Mouse (Mus musculus): ENCODE measurements around the gene Opalin. TPM values are rescaled to one million over a fixed set of nuclear protein-coding genes. Genes with fewer than 3 reads are reported as not detected.

Gene Opalin
- total RNA-seq, 2 experiments from 2014 or later, result not detected

DNA sequence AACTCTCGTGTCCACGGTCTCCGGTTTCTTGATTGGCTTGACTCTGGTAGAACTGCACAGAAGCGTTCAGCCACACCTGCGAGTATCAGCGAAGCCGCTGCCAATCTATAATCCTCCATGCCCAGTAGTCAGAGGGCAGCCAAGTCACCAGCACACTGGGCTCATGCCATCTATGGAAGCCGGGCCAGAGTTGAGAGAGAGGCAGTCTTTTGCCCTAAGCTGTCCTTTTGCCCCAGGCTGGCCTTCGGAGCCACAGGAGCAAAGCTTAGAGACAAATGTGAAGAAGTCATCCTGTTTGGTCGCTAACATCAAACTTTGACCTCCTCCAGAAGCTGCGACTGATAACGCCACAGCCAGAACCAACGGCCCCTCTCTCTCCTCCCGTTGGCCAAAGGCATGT is 6.7 kb upstream of the Opalin start:
- ATAC-seq (replicated peaks; ENCODE audit: low FRiP score, poor library complexity, severe bottlenecking), result no peak

- ATAC-seq (replicated peaks; ENCODE audit: low FRiP score, poor library complexity, severe bottlenecking), result no peak
Measured at GRCm38 (mm10) chr19:41081589-41081988, 4.7 kb upstream of the Opalin start.

- ATAC-seq (replicated peaks; ENCODE audit: low FRiP score, poor library complexity, severe bottlenecking), result no peak
Measured at GRCm38 (mm10) chr19:41073746-41074455, 3.0 kb downstream of the Opalin start.

GRCm38 (mm10) chr19:41071500-41071899 is 5.4 kb downstream of the Opalin start:
- ATAC-seq (replicated peaks; ENCODE audit: low FRiP score, poor library complexity, severe bottlenecking), result peak; percentile 73

DNA sequence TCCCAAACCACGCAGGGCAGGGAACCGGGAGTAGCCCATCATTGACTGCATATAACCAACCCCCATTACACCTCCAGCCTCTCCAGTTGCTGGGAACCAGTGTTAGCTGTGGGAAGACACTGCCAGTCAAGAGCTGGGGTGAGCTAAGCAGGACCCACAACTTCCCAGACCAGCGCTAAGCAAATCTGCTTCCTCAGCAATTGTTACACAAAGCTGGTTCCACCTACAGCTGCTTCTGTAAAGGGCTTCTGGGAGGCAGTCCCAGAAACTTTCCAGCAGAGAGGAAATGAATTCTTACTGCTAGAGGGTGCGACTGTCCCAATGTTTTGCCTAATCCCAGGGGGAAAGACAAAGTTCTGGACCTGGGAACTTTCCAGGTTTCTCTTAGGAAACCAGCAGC is 22.2 kb downstream of the Opalin start:
- ATAC-seq (replicated peaks; ENCODE audit: low FRiP score, poor library complexity, severe bottlenecking), result no peak

GRCm38 (mm10) chr19:41053530-41053929 is 23.4 kb downstream of the Opalin start:
- ATAC-seq (replicated peaks; ENCODE audit: low FRiP score, poor library complexity, severe bottlenecking), result 0 out of 2 replicates have a peak, but pooled peaks have one; percentile 49

GRCm38 (mm10) chr19:41052247-41052646 is 24.7 kb downstream of the Opalin start:
- no peak for ATAC-seq (replicated peaks; ENCODE audit: low FRiP score, poor library complexity, severe bottlenecking)

DNA sequence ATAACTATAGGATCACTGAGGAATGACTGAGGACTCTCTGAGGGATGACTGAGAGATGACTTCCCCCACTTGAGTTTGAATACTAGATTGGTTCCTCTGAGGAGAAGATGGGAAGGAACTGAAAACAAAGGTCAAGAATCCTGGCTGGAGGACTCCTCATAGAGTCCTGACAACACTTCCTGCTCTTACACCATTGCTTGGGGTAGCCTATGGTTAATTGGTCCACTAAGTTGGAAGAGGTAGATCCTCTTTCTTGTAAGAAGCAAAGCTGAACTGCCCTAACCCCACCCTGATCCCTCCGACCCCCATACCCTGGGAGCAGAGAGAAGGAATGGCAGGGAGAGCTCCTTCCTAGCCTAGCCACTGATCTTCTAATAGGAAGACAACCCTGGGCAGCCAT is 25.2 kb downstream of the Opalin start:
- no peak for ATAC-seq (replicated peaks; ENCODE audit: low FRiP score, poor library complexity, severe bottlenecking)

DNA sequence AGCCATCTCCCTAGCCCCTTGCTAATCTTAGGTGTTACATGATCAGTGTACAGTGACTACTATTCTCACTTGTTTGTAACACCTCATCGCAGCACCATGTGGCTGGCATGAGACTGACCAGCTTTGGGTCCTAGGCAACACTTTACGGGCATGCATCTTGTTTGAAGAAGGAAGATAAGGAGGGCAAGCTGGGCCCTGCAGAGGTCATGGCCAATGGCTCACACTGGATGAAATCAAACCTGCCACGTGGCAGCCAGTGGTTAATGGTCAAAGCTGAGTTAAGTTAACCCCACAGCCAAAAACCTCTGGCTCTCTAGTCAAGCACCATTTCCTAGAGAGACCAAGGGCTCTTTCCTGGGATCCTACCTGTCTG is 28.7 kb downstream of the Opalin start:
- ATAC-seq (replicated peaks; ENCODE audit: low FRiP score, poor library complexity, severe bottlenecking), result no peak

GRCm38 (mm10) chr19:41047437-41048186 is 29.3 kb downstream of the Opalin start:
- ATAC-seq (replicated peaks; ENCODE audit: low FRiP score, poor library complexity, severe bottlenecking), result no peak

DNA sequence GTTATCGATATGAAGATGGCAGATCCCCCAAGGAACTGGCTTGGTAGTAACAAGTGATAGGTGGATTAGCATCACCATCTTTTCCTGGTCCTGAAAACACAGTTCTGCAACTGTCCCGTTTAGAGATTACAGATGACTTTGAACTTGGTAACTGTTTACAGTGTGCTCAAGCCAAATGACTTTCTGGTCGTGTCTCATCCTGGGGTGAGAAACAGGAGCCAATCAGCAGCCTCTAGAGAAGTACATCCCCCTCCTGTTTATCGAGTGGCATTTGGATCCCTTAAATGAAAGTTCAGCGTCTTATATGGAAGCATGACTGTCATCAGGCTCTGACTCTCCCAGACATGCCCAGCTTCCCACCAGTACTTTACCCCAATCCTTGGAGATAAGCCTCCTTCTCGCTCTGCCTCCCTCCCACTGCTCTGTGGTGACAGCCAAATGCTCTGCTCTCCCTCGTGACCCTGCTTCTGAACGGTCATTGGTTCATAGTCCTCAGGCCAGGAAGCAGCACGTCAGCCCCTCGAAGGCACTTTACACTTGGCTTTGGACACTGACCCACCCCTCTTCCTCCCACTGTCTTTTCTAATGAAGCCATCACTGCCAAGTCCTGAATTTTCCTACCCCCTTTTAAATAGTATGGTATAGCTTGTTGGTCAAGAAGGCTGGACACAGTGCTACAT is 31.7 kb downstream of the Opalin start:
- no peak for ATAC-seq (replicated peaks; ENCODE audit: low FRiP score, poor library complexity, severe bottlenecking)

- no peak for ATAC-seq (replicated peaks; ENCODE audit: low FRiP score, poor library complexity, severe bottlenecking)
Measured at GRCm38 (mm10) chr19:41039110-41039509, 37.8 kb downstream of the Opalin start.

GRCm38 (mm10) chr19:41035809-41036551 is 40.9 kb downstream of the Opalin start:
- no peak for ATAC-seq (replicated peaks; ENCODE audit: low FRiP score, poor library complexity, severe bottlenecking)

GRCm38 (mm10) chr19:41031869-41032268 is 45.0 kb downstream of the Opalin start:
- ATAC-seq (replicated peaks; ENCODE audit: low FRiP score, poor library complexity, severe bottlenecking), result no peak

- no peak for ATAC-seq (replicated peaks; ENCODE audit: low FRiP score, poor library complexity, severe bottlenecking)
Measured at GRCm38 (mm10) chr19:41031009-41031408, 45.9 kb downstream of the Opalin start.

DNA sequence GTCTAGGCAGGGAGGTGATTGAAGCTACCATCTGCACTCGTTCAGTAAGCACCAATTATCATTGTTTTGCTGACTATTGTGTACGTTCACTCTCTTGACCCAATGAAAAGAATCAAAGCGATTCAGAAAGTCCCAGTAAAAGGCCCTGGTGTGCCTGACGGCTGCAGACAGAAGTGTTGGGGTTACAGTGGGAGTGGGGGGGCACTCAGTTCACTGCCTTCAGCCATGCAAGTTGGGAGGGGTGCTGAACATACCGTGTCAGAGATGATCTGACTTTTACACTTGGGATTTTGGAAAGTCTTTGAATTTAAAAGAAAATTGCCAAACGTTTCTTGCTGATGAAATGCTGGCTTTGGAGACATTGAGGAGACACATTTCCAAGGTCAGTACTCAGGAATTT is 46.8 kb downstream of the Opalin start:
- ATAC-seq (replicated peaks; ENCODE audit: low FRiP score, poor library complexity, severe bottlenecking), result no peak

DNA sequence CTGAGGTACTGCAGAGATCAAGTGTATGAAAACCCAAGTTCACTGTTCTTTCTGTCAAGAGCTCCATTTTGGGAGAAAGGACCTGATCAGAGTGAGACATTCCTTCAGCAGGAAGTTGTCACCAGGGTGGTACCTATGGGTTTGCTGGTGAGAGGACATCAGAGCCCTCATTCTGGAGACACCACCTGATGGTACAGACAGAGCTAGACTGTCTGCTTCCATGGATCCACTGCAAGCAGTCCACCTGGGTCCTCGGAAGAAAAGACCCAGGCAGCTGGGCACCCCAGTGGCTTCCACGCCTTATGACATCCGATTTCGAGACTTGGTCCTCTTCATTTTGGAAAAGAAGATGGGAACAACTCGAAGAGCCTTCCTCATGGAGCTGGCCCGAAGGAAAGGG is 47.7 kb downstream of the Opalin start, which contains the start of gene Dntt:
Gene Dntt, plus strand, starts transcription at position 57 of the 400 bp plus-strand sequence.
- ATAC-seq (replicated peaks; ENCODE audit: low FRiP score, poor library complexity, severe bottlenecking), result no peak

GRCm38 (mm10) chr19:41027601-41028000 is 49.3 kb downstream of the Opalin start:
- ATAC-seq (replicated peaks; ENCODE audit: low FRiP score, poor library complexity, severe bottlenecking), result no peak

DNA sequence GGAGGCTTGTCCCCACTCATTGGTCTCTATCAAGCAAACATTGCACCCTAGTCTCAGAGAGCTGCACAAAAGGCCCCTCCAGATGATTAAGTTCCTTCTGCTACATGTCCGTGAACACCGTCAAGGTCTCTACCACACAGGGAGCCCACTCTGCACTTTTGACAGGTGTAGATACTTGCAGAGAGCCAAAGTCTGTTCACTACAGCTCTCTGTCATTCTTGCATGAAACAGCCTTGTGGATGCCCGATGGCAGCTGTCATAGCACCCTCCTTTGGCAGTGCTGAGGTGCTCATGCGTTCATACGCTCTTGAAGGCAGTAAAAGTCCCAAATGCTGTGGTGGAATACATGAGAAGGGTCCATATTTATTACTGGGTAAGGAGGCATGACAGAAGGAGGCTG is 49.9 kb downstream of the Opalin start:
- no peak for ATAC-seq (replicated peaks; ENCODE audit: low FRiP score, poor library complexity, severe bottlenecking)

DNA sequence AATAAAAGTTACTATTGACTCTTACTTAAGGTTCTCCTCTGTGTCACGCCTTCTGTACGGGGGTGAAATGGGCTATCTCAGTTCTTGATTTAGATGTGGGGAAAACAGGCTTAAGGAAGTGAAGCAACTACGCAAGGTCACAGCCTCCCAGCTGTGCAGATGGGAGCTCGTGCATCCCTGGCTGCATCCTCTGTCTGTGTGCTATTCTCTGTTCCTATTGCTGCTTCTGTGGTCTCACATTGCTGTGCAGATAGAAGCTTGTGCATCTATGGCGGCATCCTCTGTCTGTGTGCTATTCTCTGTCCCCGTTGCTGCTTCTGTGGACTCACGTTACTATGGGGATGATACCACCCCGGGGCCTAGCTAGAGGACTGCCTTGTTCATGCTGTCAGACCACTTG is 50.4 kb downstream of the Opalin start:
- no peak for ATAC-seq (replicated peaks; ENCODE audit: low FRiP score, poor library complexity, severe bottlenecking)
